Mouse (Mus musculus): Measurements from ENCODE around the gene Ifna6. TPM values are rescaled to one million over a fixed set of nuclear protein-coding genes. Genes with fewer than 3 reads are reported as not detected.
A peak's percentile ranks its signal among the peaks of the same experiment; 100 is the strongest.

Gene Ifna6
- total and polyA plus RNA-seq, 2 experiments from 2014 or later: not detected

DNA sequence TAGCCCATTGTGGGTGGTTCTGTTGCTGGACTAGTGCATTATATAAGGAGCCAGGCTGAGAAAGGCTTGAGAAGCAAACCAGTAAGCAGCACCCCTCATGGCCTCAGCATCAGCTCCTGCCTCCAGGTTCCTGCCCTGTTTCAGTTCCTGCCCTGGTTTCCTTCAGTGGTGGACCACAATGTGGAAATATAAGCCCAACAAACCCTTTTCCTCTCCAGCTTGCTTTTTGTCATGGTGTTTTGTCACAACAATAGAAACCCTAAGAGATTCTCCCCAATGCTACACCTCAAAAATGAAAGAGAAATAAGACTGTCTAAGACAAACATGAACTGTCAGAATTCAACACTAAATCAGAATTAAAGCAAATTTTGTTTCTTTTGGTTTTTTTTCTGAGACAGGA is 32.0 kb downstream of the Ifna6 start:
- no peak for ATAC-seq (ENCODE audit: low FRiP score)
- H3K36me3 ChIP-seq (ENCODE audit: insufficient read depth, low read length): no peaks in the 10 kb centered on the region

DNA sequence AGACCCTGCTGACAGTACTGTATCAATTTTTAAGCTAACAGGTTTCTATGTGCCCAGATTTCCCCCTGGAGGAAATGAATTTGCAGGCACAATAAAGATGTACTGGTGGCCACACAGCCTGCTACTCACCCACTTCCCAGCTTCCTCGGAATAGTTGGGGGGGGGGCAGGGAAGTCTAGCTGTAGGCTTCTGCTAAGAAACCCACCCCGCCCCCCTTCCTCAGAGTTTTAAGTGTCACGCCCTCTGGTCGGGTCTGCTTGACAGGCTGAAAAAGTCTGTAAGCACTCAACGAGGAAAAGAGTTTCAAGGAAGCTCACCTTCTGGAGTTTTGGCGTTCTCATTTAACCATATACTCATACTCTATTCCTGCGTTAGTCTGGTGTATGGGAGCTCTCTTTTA is 36.1 kb downstream of the Ifna6 start:
- no peak overlapping the region for H3K4me2 ChIP-seq (ENCODE audit: low read depth, low read length, poor library complexity, severe bottlenecking)
- H3K4me3 ChIP-seq (ENCODE audit: low read depth, low read length): no peak overlapping the region
- ATAC-seq (ENCODE audit: low FRiP score) (no peak), DNase-seq (ENCODE audit: low spot score) (no peak)
- no peaks in the 10 kb centered on the region for H3K9me3 ChIP-seq (ENCODE audit: low read length)
- H3K4me1 ChIP-seq (ENCODE audit: insufficient read depth, low read length): no peaks in the 10 kb centered on the region
- no peak for TF ChIP-seq CTCF (IDR thresholded peaks at IDR 0.05)
- H3K27me3 ChIP-seq (ENCODE audit: insufficient read depth, low read length): no peaks in the 10 kb centered on the region
- WGBS: 4% methylated on average over 7 of the region's 7 CpGs
- H3K36me3 ChIP-seq (ENCODE audit: insufficient read depth, low read length): no peaks in the 10 kb centered on the region
- no peak overlapping the region for H3K27ac ChIP-seq (ENCODE audit: low read depth, low read length)
- H3K9ac ChIP-seq (replicated peaks; ENCODE audit: low read length, poor library complexity, severe bottlenecking): no peak overlapping the region

More for the DNA sequence above, 32.0 kb downstream of the Ifna6 start:
- Histone ChIP-seq H3K4me2 (ENCODE audit: low read depth, low read length, poor library complexity, severe bottlenecking) (no peak overlapping the region), H3K4me1 (ENCODE audit: insufficient read depth, low read length) (no peaks in the 10 kb centered on the region), H3K9ac (replicated peaks; ENCODE audit: low read length, poor library complexity, severe bottlenecking) (no peak overlapping the region), H3K27ac (ENCODE audit: low read depth, low read length) (no peak overlapping the region), H3K27me3 (ENCODE audit: insufficient read depth, low read length) (no peaks in the 10 kb centered on the region), H3K9me3 (ENCODE audit: low read length) (no peaks in the 10 kb centered on the region), H3K4me3 (ENCODE audit: low read depth, low read length) (no peak overlapping the region)
- no peak for DNase-seq (ENCODE audit: low spot score)
- TF ChIP-seq CTCF (IDR thresholded peaks at IDR 0.05): no peak

DNA sequence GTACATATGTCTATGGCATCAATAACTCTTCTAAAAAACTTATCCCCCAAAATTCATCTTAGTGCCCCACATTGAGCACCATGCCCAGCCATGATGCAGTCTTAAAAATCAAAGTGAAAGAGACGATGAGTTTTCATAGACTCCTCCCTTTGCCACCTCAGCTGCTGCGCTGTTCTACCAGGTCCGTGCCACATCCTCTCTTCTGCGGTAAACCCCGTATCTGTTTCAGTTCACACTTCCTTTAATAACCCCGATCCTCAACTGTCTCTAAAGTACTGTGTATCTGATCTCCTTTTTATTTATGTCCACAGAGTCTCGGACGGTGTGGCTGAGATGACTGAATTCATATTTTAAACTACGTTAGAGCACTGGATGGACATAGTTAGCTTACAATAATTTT is 37.4 kb downstream of the Ifna6 start:
- WGBS: 73% methylated on average over 9 of the region's 9 CpGs
- Histone ChIP-seq H3K9ac (replicated peaks; ENCODE audit: low read length, poor library complexity, severe bottlenecking) (no peak overlapping the region), H3K27me3 (ENCODE audit: insufficient read depth, low read length) (no peaks in the 10 kb centered on the region), H3K36me3 (ENCODE audit: insufficient read depth, low read length) (no peaks in the 10 kb centered on the region), H3K4me2 (ENCODE audit: low read depth, low read length, poor library complexity, severe bottlenecking) (no peak overlapping the region), H3K4me1 (ENCODE audit: insufficient read depth, low read length) (no peaks in the 10 kb centered on the region), H3K9me3 (ENCODE audit: low read length) (no peaks in the 10 kb centered on the region), H3K27ac (ENCODE audit: low read depth, low read length) (no peak overlapping the region), H3K4me3 (ENCODE audit: low read depth, low read length) (no peak overlapping the region)
- DNase-seq (ENCODE audit: low spot score): no peak
- no peak for TF ChIP-seq CTCF (IDR thresholded peaks at IDR 0.05)
- ATAC-seq (ENCODE audit: low FRiP score): no peak

DNA sequence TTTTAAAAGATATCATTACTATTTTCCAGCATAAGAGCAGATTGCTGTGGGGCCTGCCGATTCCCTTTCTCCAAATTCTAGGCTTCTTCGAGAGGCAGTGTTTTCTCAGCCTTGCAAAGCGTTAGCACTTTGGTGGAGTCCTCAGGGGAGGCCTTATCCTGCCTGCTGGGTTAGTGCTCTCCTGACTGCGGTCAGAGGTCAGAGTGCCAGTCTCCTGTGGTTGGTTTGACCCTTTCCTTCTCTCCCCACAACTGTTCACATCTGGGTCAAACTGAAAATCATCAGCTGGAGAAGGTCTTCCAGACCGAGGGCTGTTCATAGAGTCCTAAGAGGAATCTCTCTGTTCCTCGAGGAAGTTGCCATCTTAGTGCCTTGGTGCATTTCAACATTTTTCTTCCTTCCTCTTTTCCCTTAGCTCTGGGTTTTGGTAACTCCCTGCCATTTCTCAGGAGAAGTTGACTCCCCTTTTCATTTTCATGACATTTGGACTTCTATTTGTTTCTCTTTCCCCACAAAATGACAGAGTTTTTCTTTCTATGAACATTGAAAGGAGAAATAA is 37.9 kb downstream of the Ifna6 start:
- ATAC-seq (ENCODE audit: low FRiP score) (no peak), DNase-seq (ENCODE audit: low spot score) (no peak)
- Histone ChIP-seq H3K9me3 (ENCODE audit: low read length) (no peaks in the 10 kb centered on the region), H3K4me2 (ENCODE audit: low read depth, low read length, poor library complexity, severe bottlenecking) (no peak overlapping the region), H3K4me1 (ENCODE audit: insufficient read depth, low read length) (no peaks in the 10 kb centered on the region), H3K27ac (ENCODE audit: low read depth, low read length) (no peak overlapping the region), H3K4me3 (ENCODE audit: low read depth, low read length) (no peak overlapping the region), H3K9ac (replicated peaks; ENCODE audit: low read length, poor library complexity, severe bottlenecking) (no peak overlapping the region), H3K27me3 (ENCODE audit: insufficient read depth, low read length) (no peaks in the 10 kb centered on the region), H3K36me3 (ENCODE audit: insufficient read depth, low read length) (no peaks in the 10 kb centered on the region)
- WGBS: 70% methylated on average over 6 of the region's 6 CpGs
- TF ChIP-seq CTCF (IDR thresholded peaks at IDR 0.05): no peak

DNA sequence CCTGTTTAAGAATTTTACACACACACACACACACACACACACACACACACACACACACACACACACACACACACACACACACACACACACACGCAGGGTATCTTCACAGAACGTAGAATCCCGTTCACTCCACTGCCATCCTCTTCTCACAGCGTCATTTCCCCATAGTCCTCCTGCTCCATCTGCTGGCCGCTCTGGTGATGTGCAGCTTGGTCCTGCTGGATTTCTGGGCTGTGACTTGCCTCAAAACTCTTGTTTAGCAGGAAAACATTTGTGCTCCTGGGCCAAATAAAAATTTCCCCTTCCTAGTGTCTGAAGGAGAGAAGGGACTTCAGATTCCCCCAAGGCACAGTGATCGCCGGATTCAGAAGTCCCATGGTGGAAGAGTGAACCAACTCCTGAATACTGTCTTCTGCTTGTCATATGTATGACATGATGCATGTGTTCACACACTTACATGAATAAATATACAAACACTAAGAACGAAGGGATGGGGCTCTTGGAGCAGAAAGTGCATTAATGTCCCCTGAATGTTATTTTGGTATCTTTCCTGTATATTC is 40.2 kb downstream of the Ifna6 start:
- ATAC-seq (ENCODE audit: low FRiP score): peak; percentile 74
- 1% methylated on average over 8 of the region's 8 CpGs for WGBS
- no peaks in the 10 kb centered on the region for H3K4me1 ChIP-seq (ENCODE audit: insufficient read depth, low read length)
- peak overlapping the region; percentile 96 for H3K4me2 ChIP-seq (ENCODE audit: low read depth, low read length, poor library complexity, severe bottlenecking)
- H3K4me3 ChIP-seq (ENCODE audit: low read depth, low read length): peak overlapping the region; percentile 45; the same call in 1 of the 2 replicates
- H3K9me3 ChIP-seq (ENCODE audit: low read length): no peaks in the 10 kb centered on the region
- H3K36me3 ChIP-seq (ENCODE audit: insufficient read depth, low read length): no peaks in the 10 kb centered on the region
- H3K27me3 ChIP-seq (ENCODE audit: insufficient read depth, low read length): no peaks in the 10 kb centered on the region
- H3K27ac ChIP-seq (ENCODE audit: low read depth, low read length): no peak overlapping the region
- peak; percentile 78 for DNase-seq (ENCODE audit: low spot score)
- TF ChIP-seq CTCF (IDR thresholded peaks at IDR 0.05): peak; percentile 96
- no peak overlapping the region for H3K9ac ChIP-seq (replicated peaks; ENCODE audit: low read length, poor library complexity, severe bottlenecking)

DNA sequence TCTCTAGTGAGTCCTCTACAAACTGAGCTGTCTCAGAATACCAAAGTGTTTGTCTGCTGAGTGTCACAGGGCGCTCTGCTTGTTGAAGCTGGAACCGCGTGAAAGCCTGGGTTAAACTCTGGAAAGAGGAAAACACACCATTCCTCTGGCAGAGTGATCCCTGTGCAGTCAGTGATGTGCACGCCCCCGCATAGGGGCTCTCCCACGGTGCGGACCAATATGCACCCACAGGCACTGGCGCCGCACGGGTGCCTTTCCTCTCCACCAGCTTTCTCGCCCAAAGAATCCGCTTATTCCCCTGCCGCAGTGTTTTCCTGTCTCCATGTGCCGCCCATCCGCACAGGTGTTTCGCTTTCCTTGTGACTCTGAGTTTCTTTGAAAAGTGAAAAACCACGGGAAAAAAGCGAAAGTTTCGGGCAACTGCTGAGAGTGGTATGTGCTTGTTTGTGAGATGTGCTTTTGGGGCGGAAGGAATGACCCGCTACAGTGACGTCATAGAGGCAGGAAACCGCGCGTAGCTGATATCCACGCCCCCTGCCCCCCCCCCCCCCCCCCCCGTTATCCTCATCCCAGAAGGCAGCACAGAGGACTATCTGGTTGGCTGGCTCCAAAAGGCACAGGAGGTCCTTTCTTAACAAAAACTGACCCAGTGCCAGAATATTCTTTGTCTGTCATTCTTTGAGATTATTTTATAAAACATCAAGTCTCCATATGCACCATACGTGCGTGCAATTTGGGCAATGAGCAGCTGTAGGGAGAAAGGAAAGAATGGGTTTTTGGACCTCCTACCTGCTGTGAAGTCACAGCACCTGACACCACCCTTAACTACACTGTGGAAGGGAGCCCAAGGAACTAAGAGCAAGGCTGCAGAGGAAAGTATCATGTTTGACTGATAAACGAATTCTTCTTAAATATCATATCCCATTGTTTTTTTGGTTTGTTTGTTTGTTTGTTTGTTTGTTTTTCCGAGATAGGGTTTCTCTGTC is 41.0 kb downstream of the Ifna6 start:
- 7% methylated on average over 31 of the region's 31 CpGs for WGBS

More for the DNA sequence above, 41.0 kb downstream of the Ifna6 start:
- peak overlapping the region; percentile 45 for H3K4me3 ChIP-seq (ENCODE audit: low read depth, low read length)
- peak overlapping the region; percentile 52; the same call in 1 of the 2 replicates for H3K9ac ChIP-seq (replicated peaks; ENCODE audit: low read length, poor library complexity, severe bottlenecking)
- H3K27ac ChIP-seq (ENCODE audit: low read depth, low read length): no peak overlapping the region
- H3K27me3 ChIP-seq (ENCODE audit: insufficient read depth, low read length): no peaks in the 10 kb centered on the region
- no peaks in the 10 kb centered on the region for H3K9me3 ChIP-seq (ENCODE audit: low read length)
- ATAC-seq (ENCODE audit: low FRiP score): peak; percentile 52
- DNase-seq (ENCODE audit: low spot score): peak; percentile 46
- no peak for TF ChIP-seq CTCF (IDR thresholded peaks at IDR 0.05)
- no peaks in the 10 kb centered on the region for H3K36me3 ChIP-seq (ENCODE audit: insufficient read depth, low read length)
- H3K4me2 ChIP-seq (ENCODE audit: low read depth, low read length, poor library complexity, severe bottlenecking): peak overlapping the region; percentile 96
- no peaks in the 10 kb centered on the region for H3K4me1 ChIP-seq (ENCODE audit: insufficient read depth, low read length)
